Mouse (Mus musculus) cerebellum, adult 11 months (tissue): ENCODE results near the gene Sec23b.
"Not testable (repeated sequence)": the region's sequence is repeated elsewhere in the genome, so short reads cannot be mapped to it uniquely, and the experiment has no call there.

Experiments used
- DNase-seq: peaks from one replicate; pipeline ENCODE4 v3.0.0; 2022

Gene Sec23b

DNA sequence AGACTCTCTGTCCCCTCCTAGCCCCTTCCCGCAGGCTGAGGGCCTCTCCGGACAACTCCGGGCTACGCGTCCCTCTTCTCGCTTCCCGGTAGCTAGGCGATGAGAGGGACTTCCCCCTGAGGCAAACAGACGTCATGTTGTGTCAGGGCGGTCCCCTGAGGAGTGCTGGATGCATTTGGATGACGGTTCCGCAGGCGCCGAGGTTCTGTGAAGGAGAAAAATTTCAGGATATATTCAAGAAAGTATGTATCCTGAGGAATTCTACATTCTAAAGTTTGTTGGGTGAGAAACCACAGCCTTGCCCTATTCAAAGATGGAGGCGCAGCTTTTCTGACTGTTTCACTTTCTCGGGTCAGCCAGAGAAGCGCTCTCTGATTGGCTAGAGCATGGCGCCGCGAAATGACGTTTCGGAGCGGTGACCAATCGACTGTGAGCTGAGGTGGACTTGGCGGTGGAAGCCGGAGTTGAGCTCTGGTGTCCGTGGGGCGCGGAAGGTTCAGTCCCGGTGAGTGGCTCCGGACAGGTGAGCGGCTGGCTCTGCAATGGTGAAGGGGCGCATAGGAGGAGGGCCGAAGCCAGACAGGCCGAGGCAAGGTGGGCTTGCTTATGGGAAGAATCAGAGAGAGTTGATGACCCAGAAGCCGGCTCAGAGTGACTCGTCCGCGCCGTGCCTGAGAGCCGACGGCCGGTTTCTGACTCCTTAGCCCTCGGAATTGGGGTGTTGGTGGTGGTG is at the start of gene Sec23b:
Gene Sec23b (plus strand): TSS at position 410 of the 733 bp plus-strand sequence.
- peak; percentile 93 for DNase-seq

DNA sequence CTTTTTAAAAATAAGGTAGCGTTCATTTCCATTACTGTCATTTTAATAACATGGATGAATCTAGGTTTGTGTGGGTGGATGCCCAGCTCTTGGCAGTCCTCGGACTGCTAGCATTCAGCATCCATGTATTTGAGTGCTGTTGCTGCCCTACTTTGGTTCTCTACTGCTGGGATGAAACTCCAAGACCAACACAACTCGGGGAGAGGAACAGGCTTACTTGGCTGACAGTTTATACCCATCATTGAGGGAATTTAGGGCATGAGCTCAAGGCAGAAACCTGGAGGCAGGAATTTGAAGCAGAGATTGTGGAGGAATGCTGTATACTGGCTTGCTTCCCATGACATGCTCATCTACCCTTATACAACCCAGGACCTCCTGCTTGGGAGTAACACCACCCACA is 41.4 kb upstream of the Sec23b start:
- DNase-seq = no peak

DNA sequence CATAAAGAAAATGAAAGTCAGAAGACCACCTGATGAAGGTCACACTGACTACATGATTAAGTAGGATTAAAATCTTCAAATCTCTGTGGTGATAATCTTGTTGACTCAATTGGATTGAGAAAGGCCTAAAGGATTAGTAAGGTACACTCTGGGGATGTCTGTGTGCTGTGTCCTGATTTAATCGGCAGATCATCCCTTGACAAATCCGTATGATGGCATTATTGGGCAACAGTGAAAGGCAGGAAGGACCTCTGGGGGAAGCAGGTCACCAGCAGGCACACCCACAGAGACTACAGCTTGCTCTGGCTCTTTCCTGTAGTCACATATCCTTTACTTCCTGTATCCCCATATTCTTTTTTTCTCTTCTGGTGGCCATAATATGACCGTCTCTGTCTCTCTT is 36.3 kb upstream of the Sec23b start:
- DNase-seq = no peak

DNA sequence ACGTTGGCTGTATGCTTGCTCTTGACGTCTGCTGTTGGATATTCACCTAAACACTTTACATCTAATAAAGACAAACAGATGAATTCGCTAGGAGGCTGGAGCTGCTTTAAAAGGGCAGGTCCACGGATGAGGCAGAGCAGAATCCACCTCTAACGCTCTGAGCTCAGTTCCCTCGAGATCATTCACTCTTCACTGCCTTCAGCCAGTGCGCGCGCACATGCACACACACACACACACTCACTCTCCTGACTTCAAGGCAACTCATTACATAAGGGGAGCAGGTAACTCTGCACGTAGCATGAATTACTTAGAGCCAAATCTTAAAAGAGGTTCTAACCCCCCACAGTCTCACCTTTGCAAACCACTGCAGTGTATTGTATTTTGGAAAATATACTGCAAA is 30.2 kb upstream of the Sec23b start:
- DNase-seq = peak; percentile 13

DNA sequence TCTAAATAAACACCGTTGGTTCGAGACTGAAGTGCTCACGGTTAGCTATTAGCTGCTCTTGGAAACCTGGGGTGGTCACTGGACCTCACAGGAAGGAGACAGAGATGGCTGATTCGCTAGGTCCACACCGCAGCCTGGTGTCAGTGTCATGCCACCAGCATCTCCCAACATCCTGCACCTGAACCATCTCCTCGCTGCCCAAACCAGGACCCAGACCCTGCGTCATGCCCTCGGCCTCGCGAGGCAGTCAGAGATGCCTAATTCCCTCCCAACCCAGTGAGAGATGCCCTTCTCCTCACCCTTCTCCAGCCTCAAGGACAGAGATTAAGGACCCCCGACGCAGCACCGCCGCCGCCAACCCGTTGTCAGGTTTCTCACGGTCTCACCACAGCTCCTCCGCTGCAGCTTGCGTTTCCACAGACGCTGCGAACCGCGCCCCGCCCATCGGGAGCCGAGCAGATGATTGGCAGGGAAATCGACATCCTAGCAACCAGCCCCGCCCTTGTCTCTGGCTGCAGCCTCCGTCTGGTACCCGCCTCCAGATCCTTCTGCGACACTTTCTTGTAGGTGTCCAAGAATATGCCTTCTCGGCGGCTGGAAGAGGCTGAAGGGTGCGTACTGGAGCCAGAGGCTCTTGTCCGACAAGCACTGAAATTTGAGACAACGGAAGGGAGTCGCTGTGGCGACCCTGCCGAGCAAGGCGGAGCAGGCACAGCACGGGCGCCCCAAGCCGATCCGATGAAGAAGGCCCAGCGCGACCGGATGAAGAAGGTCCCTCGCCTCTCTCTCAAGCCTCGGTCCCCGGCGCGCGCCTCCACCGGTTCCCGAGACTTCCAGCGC is 28.8 kb upstream of the Sec23b start, which contains the start of the genes Dzank1 and Polr3f:
Gene Dzank1 (minus strand): TSS at position 434 of the 840 bp plus-strand sequence.
Gene Polr3f (plus strand): TSS at position 738 of the 840 bp plus-strand sequence.
- DNase-seq = peak; percentile 96

DNA sequence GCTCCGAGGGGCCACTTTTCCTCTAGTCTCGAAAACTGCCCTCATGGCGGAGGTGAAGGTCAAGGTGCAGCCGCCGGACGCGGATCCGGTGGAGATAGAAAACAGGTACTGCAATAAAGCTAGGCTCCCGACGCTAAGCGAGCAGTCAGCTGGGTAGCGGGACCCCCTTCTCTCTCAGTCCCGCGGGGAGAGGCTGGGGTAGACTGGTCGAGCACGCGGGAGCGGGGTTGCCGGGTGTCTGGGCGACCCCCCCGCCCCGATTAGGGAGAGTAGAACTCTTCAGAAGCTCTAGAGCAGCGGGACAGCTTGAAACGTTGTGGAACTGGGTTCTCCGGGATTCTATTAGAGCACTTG is 28.2 kb upstream of the Sec23b start:
- no peak for DNase-seq

DNA sequence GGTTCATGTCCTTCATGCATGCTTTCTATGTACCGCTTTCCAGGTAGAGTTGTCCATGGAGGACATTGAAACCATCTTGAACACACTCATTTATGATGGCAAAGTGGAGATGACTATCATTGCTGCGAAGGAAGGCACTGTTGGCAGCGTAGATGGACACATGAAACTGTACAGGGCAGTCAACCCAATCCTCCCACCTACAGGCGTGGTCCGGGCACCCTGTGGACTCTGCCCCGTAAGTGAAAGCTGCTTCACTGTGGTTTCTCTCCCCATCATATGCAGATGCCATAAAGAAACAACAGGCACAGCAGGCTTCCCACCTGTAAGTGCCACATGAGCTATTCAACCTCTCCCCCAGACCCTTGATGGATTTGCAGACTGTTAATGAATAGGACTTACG is 18.9 kb upstream of the Sec23b start:
- DNase-seq = no peak

DNA sequence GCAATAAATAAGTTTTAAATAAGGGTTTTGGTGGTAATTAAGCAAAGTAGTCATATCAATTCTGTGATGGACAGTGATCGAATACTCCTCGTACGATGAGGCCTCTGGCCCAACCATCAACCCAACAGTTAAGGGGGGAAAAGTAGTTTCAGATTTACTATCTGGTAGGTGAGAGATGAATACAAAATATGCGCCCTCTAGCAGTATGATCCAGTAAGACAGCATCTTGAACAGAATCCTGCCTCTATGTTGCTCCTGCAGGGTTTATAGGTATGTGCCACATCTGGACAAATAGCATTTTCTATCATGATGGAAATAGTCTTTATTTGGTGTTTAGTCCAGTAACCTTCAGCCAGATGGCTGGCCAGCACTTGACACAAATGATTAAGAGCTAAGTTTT is 14.8 kb upstream of the Sec23b start:
- no peak for DNase-seq

DNA sequence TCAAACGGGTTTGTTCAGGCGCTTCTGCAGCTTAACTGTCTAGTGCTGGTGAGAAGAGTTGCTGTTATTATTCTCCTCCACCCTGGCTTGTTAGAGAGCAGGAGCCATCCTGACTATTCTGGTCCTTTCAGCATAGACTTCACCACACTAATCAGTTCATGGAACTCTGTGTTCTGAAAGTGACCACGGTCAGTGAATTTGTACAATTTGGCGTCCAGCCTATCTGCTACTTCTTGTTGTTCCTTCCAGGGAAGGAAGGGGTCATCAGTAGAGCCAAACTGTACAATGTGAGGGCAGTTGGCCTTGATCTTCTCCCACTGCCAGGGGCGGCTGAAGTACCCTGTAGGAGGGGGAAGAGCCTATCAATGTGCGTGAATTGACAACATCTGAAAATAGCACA is 12.4 kb upstream of the Sec23b start:
- DNase-seq = no peak

DNA sequence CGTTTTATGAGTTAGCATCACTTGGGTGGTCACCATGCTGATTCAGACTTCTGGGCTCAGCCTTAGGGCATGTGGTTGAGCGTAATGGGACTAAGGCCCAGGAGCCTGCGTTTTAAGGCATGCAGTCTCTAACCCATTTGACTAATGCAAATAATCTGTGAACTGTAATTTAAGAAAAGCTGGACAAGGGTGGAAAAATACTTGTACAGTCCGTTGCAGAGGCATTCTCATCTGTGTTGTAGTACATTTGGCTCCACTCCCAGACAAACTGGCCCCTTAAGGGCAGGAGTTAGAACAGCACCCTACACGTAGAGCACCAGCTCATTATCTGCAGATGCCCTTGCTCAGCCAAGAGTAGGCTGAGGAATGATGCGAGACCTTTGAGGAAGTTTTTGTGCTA is 11.4 kb upstream of the Sec23b start:
- DNase-seq = no peak

DNA sequence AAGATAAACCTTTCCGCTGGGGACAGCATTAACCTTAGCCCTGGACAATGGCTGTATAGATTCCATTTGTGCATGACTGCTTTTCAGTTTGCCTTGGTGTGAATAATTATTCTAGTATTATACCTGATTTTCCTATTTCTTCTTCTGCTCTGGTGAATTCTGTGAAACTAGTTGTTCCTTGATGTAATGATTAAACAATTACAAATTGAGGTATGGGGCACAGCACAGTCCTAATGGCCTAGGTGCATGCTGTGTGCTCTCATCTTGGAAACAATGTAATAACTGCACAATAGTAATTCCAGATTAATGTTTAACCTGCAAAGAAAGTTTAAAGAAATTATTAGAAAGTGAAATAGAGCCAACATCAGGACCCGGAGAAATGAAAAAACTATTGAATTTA is 11.0 kb upstream of the Sec23b start:
- no peak for DNase-seq

DNA sequence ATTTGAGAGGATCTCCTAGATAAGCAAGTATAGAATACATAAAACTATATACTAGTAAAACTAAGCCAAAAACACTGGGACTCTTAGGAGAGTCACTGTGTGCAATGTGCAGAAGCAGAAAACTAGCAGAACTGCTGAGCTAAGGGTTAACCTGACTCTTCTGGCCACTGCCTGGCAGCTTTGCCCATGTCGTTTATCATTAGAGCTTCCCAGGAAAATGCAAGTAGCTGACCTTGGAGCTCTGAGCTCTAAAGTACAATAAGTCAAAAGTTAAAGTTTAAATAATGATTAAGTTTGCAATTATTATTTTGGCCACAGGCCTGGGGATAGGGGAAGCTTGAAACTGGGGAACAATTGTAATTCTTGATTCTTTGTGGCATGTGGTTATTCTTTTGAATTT is 10.5 kb upstream of the Sec23b start:
- DNase-seq = no peak

DNA sequence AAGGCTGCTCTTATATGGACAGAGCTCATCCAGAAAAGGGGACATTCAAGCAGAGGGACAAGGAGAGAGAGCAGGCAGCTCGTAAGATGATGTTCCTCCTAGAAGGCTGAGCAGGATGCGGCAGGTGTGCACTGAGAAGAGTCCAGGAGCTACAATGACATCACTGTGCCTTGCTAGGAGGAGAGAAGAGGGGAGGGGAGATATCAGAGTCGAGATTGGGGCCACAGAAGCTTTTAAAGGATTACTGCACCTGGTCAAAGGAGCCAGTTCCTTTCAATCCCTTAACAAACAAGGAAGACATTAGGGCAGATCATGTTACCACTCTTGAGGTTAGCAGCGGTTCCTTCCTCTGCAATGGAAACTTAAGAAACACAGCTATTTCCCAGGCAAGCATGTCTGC is 8.5 kb upstream of the Sec23b start:
- no peak for DNase-seq

DNA sequence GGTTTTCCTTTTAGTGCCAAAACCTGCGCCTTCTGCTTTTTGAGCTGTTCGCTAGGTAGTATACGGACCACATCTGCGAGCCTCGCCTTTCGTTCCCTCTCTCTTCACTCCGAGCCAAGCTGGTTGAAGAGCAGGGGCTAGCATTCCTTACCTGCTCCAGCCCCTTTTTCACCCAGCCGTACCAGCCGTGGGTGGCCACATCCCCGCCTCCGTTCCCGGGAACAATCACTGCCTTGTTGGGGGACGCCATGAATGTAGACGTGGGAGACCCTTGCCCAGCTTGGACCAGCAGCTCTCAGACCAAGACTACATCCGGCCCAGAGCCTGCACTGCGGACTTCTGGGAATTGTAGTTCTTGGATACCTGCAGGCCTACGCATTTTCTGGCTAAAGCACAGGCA is 5.5 kb upstream of the Sec23b start, which contains the start of gene Rbbp9:
Gene Rbbp9 (minus strand): TSS at position 341 of the 400 bp plus-strand sequence.
- DNase-seq = peak; percentile 53

DNA sequence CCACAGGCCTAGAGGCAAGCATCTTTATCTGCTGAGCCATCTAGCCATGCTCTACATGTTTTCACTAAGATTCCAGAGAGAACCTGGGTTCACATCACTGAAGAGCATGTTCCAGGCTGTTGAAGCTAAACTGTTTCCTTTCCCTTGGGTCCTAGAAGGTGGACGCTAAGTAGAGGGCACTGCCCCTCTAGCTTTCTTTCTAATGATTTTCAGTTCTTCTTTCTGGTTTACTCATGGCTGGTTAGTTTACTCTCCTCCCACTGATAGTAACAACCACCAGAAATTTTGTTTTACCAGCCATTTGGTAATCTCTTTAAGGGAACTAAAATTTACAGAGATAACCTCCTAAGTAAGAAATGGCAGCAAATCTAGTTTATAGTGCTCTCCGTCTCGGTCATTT is 2.1 kb upstream of the Sec23b start:
- DNase-seq = no peak

DNA sequence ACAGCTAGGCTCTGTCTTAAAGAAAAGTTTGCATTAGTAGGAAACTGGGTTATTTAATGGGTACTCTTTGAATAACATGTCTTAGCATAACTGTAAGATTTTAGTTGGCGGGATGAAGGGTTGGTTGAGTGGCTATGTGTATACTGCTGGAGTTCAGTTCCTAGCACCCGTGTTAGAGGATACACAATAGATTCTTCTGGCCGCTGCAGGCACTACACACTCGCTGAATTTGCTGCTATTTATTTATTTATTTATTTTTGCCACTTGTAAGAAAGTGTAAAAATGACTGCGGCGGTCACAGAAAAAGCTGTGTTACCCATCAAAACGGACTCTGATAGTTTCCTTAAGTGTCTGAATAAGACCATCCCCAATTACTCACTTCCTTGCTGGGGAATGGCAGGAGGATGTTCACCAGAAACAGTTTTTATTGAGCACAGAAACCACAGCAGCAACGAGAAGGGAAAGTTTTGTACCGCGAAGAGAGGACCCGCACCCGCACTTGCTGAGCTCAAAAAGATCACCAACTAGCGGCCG is 676 bp upstream of the Sec23b start:
- no peak for DNase-seq

DNA sequence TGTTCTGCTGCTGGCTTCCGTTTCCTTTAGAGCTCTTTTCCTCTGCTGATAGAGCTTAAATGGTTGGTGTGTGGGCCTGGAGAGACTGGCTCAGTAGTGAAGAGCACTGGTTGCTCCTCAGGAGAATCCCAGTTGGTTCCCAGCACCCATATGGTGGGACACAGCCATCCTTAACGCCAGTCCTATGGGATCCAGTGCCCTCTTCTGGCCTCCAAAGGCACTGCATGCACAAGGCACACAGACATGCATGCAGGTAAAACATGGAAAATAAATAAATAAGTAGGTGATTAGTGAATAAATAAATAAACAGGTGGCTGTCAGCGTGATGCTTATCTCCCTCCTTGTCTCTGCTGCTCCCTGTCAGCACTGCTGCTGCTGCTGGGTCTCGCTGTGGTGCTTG is 32.7 kb downstream of the Sec23b start:
- no peak for DNase-seq

DNA sequence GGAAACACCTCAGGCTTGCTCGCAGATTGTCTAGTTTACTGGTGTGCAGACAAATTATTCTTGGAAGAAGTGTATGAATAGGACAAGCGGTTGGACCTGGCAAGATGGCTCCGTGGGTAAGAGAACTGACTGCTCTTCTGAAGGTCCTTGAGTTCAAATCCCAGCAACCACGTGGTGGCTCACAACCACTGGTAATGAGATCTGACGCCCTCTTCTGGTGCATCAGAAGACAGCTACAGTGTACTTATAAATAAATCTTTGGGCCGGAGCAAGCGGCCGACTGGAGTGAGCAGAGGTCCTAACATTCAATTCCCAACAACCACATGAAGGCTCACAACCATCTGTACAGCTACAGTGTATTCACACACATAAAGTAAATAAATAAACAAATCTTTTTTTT is 37.0 kb downstream of the Sec23b start:
- not testable (repeated sequence) for DNase-seq

DNA sequence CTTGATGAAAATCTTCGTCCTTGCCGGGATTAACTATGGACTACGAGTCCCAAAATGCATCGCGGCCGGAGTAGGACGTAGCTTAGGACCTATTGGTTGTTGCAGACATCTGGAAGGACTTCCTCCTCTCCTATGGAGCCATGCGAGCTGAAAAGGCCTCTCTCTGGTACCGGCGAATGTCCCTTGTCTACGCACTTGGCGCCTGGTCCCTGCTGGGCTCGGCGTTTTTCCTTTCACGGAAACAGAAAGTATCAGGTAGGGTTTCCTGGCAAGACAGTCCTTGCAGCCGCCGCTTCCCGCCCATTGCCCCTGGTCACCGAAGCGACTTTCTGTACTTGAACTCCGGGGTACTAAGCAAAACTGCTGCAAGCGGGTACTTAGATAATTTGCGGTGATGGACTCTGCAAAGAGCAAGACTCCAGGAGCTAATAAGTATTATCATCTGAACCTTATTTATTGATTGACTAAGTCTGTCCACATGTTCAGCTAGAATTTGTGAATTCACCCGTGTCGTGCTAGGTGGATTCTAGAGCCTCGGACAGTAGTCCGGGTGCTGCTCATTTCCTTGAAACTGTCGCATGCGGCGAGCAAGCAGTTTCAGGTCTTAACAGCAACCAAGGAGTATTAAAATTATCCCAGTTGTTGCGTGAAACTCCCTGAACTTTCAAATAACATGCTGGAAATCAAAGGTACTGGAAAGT is 38.1 kb downstream of the Sec23b start, which contains the start of gene Smim26:
Gene Smim26 (plus strand): TSS at position 104 of the 701 bp plus-strand sequence.
- peak; percentile 64 for DNase-seq

DNA sequence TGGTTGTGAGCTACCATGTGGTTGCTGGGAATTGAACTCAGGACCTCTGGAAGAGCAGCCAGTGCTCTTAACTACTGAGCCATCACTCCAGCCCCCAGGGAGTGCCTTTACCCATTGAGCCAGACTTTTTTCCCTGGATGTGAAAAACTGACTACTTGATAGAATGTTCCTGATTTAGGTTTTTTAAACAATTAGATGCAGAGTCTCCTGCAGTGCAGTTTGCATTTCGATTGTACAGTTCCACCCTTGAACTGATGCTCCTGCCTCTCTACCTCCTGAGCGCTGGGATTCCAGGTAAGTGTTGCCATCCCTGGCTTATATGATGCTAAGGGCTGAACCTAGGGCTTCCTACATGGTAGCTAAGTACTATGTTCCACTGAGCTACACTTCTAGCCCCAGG is 42.0 kb downstream of the Sec23b start:
- no peak for DNase-seq

DNA sequence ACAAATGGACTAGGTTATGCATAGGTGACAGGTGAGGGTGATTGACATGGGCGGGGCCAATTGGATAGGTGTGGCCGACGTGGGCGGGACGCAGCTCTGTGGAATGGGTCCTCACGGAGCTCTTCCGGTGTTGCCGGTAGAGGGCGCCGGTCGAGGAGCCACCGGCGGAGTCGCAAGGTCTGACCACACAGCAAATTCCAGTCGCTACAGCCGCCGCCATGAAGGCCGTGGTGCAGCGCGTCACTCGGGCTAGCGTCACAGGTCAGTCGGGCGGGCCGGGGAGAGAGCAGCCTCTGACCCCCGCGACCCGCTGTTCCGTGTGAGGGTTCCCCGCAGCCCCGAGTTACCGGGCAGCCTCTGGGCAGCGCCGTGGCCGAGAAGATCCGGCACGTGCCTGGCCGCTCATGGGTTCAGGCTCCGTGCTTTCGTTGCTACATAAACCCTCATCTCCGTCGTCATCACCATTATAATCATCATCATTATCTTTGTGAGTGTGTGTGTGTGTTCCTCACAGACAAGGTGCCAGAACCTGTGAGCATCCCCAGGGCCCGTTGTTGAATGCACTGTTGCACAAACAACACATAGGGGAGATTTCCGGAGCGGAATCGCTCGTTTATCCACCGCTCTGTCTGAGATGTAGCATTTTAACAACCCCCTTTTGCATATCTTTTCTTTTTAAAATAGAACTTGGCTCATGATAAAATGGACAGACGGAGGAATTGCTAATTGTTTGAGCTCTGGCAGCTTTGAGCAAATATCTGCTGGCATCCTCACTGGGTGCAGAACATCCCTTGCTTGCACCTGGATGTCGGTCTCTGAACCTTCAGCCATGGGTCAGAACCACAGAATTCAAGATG is 44.0 kb downstream of the Sec23b start, which contains the start of gene Dtd1:
Gene Dtd1 (plus strand): TSS at position 67 of the 857 bp plus-strand sequence.
- DNase-seq = peak; percentile 94

DNA sequence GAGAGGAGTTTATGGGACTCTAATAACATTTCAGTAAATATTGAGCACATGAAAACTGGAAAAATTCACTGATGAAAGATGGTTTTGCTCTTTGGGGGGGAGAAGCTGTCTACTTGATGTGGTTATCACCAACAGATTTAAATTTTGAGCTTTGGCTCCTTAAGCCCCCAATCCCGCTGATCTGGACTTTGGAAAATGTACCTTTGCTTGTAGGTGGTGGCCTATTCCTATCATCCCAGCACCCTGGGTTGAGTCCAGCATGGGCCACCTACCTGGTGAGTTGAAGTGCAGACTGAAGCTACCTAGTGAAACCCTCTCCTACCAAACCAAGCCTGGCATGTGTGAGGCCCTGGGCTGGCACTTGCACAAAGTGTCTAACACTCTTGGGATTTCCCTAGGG is 45.5 kb downstream of the Sec23b start:
- DNase-seq = no peak
